Mouse (Mus musculus): ENCODE data around the gene Smn1. TPM values are rescaled to one million over a fixed set of nuclear protein-coding genes. Genes with fewer than 3 reads are reported as not detected.
A peak's percentile ranks its signal among the peaks of the same experiment; 100 is the strongest.
"Not testable (repeated sequence)": the region's sequence is repeated elsewhere in the genome, so short reads cannot be mapped to it uniquely, and the experiment has no call there.

Smn1 gene
- polyA plus RNA-seq, 1 experiment from 2014 or later = 68.0 TPM

GRCm38 (mm10) chr13:100162467-100162866 lies 37.8 kb downstream of the Smn1 start:
- H3K27ac ChIP-seq; H3K4me3 ChIP-seq (ENCODE audit: inconsistent target); H3K79me2 ChIP-seq (ENCODE audit: inconsistent target): not testable (repeated sequence)
- peaks cover 55% of the 10 kb centered on the region for H3K36me3 ChIP-seq (ENCODE audit: inconsistent target)

DNA sequence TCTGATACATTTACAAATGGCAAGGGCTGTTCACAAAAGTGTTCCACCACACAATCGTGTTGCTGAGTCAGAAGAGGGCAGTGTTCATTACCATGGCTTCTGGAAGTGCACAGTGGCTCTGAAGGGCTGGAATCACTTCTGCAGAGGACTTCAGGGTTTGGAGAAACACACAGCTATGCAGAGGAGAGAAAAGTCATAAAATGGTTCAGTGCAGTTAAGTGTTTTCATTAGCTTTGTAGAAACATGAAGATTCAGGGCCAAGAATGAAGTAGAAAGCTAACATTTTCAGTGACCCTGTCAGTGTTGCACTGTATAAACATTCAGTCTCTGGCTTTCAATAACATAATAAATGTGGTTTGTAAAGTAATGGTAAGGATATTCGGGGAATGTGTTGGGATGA lies 41.7 kb downstream of the Smn1 start:
- H3K79me2 ChIP-seq (ENCODE audit: inconsistent target); H3K27ac ChIP-seq; H3K4me3 ChIP-seq (ENCODE audit: inconsistent target): not testable (repeated sequence)
- 95% methylated on average over 2 of the region's 2 CpGs for WGBS (ENCODE audit: missing documents)
- H3K36me3 ChIP-seq (ENCODE audit: inconsistent target) = peaks cover 54% of the 10 kb centered on the region

DNA sequence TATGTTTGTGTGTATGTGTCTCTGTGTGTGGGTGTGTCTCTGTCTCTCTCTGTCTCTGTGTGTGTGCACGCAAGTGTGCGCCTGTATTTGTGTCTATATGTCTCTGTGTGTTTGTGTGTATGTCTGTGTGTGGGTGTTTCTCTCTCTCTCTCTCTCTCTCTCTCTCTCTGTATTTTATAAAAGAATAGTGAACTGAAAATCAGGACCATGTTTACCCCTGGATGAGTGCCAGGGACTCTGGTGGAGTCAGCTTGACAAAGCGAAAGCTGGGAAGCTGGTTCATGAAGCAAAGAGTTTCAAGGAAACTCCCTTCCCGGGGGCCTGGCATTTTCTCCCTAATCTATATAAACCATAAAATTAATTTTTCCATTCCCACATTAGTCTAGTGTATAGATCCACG lies 49.7 kb downstream of the Smn1 start:
- peaks cover 46% of the 10 kb centered on the region; the same call in 1 of the 2 replicates for H3K36me3 ChIP-seq (ENCODE audit: inconsistent target)
- not testable (repeated sequence) for H3K79me2 ChIP-seq (ENCODE audit: inconsistent target); H3K4me3 ChIP-seq (ENCODE audit: inconsistent target); H3K27ac ChIP-seq
- 89% methylated on average over 2 of the region's 5 CpGs for WGBS (ENCODE audit: missing documents)

DNA sequence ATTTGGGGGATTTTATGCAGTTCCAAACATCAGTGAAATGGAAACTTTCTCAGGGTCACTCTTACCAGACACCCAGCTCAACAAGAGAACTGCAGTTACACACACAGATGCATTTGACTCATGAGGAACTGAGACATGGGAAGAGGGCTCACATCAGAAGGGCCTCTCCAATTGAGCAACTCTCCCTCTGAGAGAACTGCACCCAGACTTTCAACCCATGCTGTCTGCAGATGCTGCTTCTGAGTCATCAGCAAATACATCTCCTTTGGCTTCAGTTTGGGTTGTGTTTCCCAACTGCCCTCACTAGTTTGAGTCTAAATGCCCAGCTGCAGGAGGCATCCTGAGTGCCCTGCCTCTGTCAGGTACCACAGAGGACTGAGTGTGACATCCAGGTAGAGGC lies 58.5 kb downstream of the Smn1 start:
- H3K79me2 ChIP-seq (ENCODE audit: inconsistent target); H3K4me3 ChIP-seq (ENCODE audit: inconsistent target): not testable (repeated sequence)
- peaks cover 59% of the 10 kb centered on the region for H3K36me3 ChIP-seq (ENCODE audit: inconsistent target)
- H3K27ac ChIP-seq = peak overlapping the region; percentile 15; the same call in 1 of the 2 replicates

Other genes with a start within 250 kb of the Smn1 start
- not detected in 3 replicates for gene Cartpt, start 223.8 kb upstream of the Smn1 start, polyA plus RNA-seq (2018)
- gene Mccc2, start 109.2 kb upstream of the Smn1 start, polyA plus RNA-seq (2018) = 7.1 to 11.1 TPM (median 9.5 TPM) in 3 replicates
- gene Bdp1, start 20.8 kb upstream of the Smn1 start, polyA plus RNA-seq (2018) = 9.3 to 14.3 TPM (median 13.0 TPM) in 3 replicates
- 2.5 to 4.7 TPM (median 4.1 TPM) in 3 replicates for gene Serf1, start 16.8 kb upstream of the Smn1 start, polyA plus RNA-seq (2018)
- gene Naip2, start 77.2 kb downstream of the Smn1 start, polyA plus RNA-seq (2018) = 24.5 to 39.3 TPM (median 28.2 TPM) in 3 replicates
- 8.1 to 17.5 TPM (median 13.2 TPM) in 3 replicates for gene Naip5, start 121.5 kb downstream of the Smn1 start, polyA plus RNA-seq (2018)
- 6.3 to 10.1 TPM (median 7.9 TPM) in 3 replicates for gene Naip6, start 192.8 kb downstream of the Smn1 start, polyA plus RNA-seq (2018)

Data from macrophage (primary cell).